Mouse (Mus musculus) urinary bladder, postnatal 14 days (tissue): ENCODE results near the gene AU040320.
A peak's percentile ranks its signal among the peaks of the same experiment; 100 is the strongest.

Experiments
- DNase-seq: peaks from one replicate; pipeline ENCODE4 v3.0.0; 2021; ENCODE audit warnings: low spot score

Gene AU040320

DNA sequence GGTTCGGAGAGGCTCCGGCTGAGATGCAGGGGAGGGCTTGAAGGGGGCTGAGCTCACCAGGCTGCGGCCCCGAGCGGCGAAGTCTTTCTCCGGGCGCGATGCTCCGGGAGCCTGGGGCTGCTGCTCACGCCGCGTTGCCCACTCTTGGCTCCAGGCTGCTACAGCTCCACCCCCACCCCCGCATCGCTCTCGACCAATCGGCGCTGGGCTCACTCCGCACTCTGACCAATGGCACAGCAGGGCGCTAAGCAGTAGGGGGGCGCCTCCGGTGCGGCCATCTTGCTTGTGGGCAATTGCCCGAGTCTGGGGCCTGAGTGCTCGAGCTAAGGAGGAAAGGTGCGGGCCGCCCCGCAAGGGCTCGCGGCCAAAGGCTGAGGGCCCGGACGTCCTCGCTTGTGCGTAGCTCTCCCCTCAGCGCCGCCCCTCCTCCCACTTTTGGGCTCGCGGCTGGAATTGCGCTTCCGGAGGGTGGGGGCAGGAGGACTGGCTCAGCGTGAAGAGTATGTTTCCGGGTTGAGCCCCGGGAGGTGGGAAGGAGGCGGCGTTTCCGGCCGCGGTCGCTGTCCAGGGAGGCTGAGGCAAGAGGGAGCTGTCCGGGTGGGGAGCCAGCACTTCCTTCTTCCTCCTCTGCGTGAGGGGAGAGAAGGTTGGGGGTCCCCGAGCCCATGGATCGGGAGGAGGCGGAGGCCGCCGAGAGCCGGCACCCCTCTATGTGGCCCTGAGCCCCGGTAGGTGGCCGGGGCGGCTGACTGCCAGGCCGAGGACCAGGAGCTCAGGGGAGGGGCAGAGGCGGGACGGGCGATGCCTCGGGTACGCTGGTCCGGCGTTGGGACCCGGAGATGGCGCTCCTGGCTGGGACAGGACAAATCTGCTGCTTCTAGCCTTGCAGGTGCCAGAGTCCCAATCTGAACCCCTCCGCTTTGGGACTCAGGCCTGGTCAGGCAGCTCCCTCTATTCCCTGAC lies at the start of gene AU040320, which contains the start of gene Ncdn:
AU040320 (plus strand) TSS at position 277 of the 963 bp plus-strand sequence.
Ncdn (minus strand) TSS at position 171 of the 963 bp plus-strand sequence.
- peak; percentile 96 for DNase-seq

DNA sequence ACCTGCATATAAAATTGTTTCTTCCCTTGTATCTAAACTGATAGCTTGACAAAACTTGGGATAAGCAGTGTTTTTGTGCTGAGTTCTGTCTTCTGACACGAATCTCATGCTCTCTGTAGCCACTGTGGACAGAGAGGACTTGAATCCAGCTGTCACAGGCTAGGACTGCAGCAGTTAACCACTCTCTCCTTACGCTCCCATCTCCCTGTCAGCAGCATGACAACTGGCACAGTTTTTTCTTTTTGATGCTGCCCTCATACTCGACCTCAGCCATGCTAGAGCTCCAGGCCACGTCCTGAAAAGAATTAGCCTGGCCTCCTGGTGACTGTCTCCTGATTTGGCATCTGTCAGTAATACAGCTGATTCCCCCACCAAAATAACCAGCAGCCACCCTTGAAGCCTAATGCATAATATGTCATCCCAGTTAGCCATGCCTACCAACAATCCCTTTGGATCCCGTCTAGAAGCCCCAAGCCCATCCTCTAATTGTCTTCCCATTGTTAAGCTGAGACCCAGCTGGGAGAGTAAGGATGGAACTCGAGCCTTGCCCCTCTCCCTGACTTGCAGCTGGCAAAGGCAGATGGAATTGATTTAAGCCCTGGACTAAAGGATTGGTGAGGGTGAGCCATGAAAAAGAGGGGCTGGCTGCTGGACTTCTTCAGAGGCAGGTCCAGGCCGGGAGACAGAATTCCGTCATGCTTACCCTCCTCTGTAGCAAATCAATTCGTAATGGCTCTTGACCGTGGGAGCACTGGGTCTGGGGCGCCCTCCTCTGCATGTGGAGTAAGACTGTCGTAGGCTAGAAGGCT lies 46.5 kb upstream of the AU040320 start:
- no peak for DNase-seq

DNA sequence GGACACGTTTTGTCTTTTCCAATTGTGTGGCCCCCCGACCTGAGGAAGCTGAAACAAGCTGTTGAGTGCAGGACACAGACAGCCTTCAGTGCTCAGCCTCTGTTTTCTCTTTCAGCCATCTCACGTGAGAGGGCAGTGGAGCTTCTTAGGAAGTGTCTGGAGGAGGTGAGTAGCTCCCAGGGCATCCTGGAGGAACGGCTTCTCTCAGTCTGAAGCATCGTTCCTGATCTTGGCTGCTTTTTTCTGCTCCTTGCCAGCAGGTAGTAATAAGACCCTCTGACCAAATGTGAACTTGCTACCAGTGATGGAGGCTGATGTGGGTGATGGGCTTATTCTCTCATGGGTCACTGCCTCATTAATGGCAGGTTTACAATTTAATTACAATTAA lies 45.9 kb upstream of the AU040320 start:
- no peak for DNase-seq

DNA sequence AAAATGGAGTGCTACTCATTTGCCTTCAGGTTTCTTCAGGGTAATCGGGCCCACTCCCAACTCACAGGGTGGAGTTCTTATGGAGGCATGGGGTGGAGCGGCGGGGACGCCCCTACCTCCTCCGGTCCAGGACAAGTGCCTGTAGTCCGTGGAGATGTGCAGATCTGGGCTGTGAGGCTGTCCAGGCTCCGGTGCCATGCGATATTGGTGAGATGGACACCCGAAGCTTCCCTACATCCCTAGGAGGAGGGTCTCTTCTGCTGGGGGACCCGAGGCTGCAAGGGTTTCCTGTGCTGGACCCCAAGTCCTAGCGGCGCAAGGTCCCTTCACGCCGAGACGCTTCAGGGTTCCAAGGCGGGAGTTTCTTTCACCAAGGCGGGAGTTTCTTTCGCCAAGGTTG lies 21.2 kb upstream of the AU040320 start:
- no peak for DNase-seq

DNA sequence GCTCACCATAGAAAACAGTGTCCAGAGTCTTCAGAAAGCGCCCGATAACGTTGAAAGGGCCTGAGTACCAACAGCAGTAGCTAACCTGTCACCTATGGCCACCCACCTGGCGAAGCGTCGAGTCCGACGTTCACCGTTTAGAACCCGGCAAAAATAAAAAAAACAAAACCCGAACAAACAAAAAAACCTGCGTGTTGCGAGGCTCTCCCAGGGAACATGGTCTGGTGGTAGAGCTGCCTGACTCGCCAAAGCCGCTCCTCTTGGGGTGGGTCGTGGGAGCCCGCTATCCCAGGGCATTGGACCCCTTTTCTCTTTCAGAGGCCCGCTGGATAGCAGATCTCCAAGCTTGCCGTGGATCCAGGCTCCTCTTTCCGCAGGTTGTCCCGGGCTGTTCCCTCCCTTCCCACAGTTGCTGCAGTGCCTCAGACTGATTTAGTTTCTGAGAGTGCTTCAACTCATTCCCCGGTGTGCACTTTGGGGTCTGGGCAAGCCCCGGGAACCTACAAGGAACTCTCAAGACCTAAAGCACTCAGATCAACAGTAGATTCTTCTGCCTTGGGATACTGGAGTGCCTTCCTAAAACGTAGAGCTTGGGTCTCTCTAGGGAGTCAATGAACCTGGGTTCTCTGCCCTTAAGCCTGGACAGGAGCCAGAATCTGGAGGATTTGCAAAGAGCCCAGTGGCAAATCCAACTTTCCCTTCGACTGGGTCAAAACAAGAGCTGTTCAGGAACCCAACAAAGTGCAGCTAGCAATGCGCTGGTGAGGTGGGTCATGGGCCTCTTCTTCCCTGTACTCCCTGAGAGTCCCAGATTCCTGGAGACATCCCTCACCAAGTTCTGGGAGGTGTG lies 20.6 kb upstream of the AU040320 start:
- no peak for DNase-seq

DNA sequence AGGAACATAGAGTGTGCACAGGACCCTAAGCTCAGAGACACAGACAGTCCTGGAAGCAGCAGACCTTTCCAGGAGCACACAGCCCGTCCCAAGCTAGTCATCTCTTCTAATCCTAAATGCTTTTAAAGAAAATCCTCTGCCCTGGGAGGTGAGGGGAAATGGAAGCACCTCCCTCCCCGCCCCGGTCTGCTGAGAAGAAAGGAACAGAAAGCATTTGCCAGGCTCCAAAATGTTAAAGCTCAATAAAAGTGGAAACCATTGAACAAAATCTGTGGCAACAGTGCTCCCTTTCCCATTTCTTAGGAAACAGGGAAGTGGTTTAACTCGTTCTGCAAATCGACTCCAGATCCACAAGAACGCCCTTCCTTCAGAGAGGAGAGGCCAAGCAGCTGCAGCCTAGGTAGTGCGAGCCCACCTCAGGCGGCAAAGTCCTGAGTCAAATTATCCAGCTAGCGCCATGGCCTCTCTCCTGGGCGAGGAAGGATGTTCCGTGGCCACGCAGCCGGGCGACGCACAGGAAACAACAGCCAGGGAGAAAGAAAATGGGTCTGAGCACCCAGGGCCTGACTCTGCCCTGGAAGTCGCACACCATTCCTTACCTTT lies 19.2 kb upstream of the AU040320 start:
- no peak for DNase-seq

DNA sequence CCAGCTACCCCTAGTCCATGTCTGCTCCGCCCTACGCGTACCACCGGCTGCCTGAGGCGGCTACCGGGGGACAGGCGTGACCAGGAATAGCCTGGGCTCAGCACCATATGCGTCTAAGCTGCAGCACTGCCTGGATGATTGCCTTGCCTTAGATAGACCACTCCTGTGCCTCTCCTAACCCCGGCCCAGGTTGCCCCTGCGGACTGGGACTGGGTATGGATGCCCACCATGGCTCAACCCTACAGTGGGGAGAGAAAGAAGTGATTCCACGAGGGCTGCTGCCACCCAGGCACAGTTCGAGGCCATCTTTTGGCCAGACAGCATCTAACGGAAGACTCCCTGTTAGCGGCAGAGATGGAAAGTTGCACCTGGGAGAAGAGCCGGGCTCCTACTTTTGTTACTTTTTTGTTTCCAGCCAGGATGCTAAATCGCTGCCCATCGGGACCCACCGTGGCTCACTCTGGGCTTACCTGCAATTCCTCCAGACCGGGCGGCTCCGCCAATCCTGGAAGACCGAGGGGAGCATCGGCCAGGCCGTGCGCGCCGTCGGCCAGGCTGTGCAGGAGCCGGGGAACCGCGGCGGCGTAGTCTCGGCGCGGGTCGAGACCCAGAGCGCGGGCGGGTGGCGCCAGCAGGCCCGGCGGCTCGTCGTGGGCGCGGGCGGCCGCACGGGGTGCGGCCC lies 18.5 kb upstream of the AU040320 start:
- no peak for DNase-seq

DNA sequence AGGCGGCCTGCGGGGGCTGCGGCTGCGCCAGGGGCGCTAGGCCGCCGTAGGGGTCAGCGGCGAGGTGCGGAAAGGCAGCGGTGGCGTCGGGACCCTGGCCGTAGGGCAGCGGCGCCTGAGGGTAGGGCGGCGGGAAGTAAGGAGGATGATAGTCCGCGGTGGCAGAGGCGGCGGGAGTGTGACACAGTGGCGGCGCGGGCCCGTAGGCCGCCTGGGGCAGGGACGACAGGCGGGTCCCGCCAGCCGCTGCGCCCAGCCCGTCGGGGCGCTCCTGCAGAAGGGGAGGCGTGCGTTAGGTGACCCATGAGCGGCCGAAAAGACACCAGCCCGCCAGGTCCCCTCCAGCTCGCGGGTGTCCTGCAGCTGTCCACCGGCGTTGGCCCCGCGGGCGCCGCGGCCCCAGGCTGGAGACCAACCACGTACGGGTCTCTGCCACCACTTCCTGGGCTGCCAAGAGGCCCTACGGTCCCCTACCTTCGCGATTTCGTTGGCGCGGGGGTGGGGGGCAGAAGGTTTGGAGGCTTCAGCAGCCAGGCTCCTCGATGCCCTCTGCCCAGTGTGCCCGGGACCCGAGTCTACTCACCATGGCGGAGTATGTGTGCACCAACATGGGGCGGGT lies 17.9 kb upstream of the AU040320 start:
- no peak for DNase-seq

DNA sequence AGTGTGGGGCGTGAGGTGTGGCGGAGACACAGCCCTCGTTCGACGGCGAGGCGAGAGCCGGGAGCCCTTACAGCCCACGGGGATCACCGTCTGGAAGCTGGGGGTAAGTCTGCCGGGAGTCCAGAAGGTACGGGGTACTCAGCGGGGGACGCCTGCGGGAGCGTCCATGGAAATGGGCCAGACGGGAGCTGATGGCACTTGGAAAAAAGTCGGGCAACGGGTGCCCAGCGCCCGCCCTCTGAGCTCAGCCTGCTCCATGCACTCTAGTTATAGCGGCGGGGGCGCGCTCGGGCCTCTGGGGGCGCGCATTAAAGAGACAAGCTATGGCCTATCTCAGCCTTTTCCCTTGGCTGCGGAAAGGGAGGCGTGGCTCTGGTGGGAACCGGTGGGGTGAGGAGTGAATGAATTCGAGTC lies 17.3 kb upstream of the AU040320 start, which contains the start of gene Tfap2e:
Tfap2e (minus strand) TSS at position 240 of the 414 bp plus-strand sequence.
- DNase-seq = peak; percentile 38

DNA sequence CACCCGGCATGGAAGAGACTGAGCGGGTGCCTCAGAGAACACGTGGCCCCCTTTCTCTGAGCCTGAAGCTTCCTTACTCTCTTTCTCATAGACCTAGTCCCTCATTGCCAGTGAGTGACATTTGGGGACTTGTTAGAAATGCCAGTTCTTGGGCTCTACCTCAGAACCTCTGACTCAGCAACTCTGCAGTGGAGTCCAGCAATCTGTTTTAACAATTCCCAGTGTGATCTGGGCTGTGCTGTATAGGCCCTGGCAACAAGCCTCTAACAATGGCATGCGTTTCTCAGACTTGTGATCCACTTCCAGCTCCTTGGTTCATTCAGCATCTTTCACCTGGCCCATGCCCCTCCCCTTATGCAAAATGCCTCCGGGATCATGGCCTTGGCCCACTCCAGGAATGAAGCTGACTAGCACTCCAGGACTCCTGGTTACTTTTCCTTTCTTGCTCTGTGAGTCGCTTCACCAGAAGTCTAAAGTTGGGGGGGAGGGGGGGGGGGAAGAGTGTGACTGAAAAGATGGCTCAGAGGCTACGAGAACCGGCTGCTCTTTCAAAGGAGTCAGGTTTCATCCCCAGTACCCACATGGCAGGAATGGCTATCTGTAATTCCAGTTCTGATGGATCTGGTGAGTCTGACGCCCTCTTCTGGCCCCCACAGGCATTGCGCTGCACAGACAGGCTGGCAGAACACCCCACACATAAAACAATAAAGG lies 13.2 kb upstream of the AU040320 start:
- no peak for DNase-seq

DNA sequence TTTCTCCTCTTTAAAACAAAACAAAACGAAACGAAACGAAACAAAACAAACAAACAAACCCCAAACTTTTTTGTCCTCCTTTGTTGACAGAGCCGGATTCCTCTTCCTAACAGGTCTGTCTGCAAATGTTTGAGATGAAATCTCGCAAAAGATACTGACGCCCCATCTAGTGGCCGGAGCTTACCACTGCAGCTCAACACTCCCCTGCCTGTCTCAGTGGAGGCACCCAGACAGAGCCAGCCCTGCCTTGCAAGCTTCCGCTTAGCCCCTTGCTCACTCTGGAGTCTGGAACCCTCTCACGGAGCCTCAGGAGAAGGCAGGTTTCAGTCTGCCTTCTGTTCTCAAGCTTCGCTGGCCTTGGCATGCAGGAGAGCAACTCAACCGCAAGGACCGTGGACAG lies 11.9 kb upstream of the AU040320 start:
- peak; percentile 80 for DNase-seq

DNA sequence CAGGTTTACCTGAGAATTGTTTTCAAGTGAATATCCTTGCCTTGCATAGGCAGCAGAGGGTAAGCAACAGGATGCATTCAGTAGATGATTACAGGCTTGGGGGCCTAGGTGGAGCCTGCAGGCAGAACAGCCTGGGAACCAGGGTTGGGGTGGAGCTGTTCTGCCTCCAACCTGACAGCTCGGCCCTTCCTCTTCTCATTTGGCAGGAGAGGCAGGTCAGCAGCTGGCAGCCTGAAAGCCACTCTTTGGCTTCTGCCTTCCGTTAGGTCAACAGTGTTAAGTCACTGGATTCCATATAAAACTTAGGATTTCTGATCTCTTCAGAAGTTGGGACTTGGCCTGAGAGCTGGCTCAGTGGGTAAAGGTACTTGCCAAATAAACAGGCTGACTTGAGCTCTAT lies 10.4 kb upstream of the AU040320 start:
- no peak for DNase-seq

DNA sequence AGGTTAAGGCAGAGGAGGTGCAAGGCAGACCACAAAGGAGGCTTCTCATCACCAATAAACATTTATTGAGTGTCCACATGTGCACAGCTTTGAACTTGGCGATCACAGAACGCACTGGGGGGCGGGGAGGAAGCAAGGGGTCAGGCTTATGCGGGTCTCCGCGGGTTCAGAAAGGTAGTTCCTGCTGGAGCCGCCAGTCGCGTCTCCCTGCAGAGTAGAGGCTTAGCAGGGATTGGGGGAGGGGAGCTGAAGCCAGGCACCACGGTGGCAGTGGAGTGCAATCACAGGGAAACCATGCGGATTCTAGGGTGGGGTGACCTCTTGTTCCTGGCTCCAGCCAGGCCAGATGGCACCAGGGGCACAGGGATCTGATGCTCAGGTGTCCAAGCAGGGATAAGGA lies 9.6 kb upstream of the AU040320 start:
- DNase-seq = no peak

DNA sequence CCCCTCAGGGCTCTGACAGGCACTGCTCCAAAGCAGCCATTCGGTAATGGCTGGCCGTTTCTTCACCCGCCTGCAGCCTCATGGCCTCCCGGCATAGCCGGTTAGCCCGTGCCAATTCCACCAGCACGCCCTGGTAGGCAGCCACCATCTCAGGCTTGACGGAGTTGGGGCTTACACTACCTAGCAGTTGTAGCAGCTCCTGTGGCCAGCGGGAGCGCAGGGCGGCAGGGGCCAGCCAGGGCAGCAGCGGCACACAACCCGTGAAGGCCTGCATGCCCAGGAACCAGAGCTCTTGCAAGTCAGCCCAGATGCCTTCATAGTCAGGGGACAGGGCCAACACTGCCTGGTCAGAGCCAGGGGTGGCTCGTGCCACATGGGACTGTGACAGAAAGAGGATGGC lies 8.5 kb upstream of the AU040320 start:
- DNase-seq = no peak

DNA sequence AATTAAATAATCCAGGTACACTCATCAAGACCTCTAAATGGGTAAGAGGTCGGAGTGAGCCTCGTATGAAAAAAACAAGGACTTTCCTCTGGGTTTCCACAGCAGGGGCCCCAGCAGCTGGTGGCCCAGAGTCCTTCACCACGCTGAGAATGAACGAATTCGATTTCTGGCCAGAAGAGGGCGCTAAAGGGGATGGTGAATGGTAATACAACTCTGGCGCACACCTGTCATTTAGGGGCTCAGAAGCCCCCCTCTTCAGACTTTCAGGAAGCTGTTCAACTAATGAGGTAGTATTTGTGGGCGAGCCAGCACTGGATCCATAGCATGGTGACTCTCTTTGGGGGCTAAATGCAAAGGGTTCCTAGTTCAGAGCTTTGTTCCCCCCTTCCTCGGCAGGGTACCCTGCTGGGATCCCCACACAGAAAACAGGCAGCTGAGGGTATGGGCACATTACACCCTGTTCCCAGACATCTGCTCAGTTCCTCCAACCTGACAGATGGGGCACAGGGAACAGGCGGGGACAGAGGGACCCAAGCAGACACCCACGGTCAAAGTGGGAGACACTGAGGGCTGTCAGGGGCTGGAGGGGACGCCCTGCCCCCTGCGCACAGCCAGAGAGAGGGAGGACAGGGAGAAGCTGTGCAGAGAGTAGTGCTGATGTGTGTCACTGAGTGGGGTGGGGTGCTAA lies 7.7 kb upstream of the AU040320 start:
- peak; percentile 55 for DNase-seq

DNA sequence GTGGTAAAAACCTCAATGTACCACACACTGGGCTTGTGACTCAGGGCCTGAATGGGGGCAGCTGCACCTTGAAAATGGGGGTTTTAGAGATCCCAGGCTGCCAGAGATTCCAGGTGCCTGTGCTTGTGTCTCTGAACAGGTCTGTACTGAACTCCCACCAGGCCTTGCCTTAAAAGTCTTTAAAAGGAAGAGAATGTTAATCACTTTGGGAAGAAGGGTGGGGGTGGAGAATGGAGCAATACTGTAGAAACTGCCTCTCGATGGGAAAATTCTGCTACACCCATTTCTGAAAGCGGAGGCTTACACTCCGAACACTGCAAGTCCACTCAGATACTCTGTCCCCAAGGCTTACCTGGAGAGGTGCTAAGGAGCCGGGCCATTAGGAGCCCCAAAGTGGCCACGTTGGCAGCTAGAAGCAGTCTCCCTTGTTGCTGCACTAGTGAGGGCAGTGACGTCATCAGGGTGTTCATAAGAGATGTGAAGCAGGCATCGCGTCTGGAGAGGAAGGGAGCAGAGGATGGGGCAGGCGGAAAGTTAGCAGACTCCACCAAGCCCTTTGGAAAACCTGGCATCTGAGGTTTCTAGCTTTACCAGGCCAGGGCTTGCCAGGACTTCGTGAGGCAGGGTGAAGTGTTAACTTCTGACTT lies 7.0 kb upstream of the AU040320 start:
- DNase-seq = no peak

DNA sequence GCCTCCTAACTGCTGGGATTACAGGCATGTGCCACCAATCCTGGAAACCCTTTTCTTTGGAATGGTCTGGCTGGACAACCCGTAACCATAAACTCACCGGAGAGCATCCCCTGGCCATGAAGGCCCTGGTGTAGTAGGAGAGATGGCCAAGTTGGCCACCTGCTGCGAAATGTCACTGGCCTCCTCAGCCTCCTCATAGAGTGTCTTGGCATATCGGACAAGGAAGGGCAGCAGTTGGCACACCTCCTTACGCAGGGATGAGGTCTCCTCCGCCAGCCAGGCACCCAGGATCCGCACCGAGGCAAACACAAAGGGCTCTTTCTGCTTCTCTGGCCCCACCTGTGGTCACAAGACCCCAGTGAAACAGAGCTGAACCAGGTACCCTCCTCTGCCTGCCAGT lies 5.0 kb upstream of the AU040320 start:
- DNase-seq = no peak

DNA sequence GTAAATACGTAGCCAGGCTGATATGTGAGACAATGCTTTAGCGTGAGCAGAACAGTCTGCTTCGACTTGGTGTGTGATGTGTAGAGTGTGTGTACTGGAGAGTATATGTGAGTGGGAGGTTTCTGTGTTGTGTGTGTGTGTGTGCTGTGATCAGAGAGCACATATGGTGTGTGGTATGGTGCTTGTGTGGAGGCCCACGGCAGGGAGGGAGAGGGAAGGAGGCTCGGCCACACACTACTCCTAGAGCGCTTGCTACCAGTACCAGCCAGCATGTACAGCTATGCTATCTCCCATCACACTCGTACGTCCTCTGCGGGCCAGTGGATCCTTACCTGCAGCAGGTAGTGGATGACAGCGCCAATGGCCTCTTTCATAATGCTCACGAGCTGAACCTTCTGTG lies 3.8 kb upstream of the AU040320 start:
- DNase-seq = no peak
